Mouse (Mus musculus): ENCODE measurements around the gene Chsy1. TPM values are rescaled to one million over a fixed set of nuclear protein-coding genes. Genes with fewer than 3 reads are reported as not detected.
A peak's percentile ranks its signal among the peaks of the same experiment; 100 is the strongest.

Gene Chsy1
- polyA plus RNA-seq, 1 experiment from 2014 or later = 29.0 TPM

- TF ChIP-seq CTCF (IDR thresholded peaks at IDR 0.05; ENCODE audit: low read depth) = no peak
- Histone ChIP-seq H3K9ac (no peak overlapping the region), H3K4me2 (no peak overlapping the region), H3K27me3 (ENCODE audit: insufficient read depth, low read length) (no peaks in the 10 kb centered on the region), H3K27ac (ENCODE audit: low read depth) (no peak overlapping the region), H3K36me3 (ENCODE audit: insufficient read depth) (peaks cover 35% of the 10 kb centered on the region), H3K4me3 (ENCODE audit: low read depth, low read length) (no peak overlapping the region), H3K4me1 (ENCODE audit: insufficient read depth) (no peaks in the 10 kb centered on the region), H3K9me3 (ENCODE audit: low read depth, low read length) (no peaks in the 10 kb centered on the region)
- ATAC-seq (ENCODE audit: insufficient read depth) (no peak), DNase-seq (no peak)
- 60% methylated on average over 5 of the region's 5 CpGs for WGBS
Measured at GRCm38 (mm10) chr7:66094141-66094540, 15.2 kb upstream of the Chsy1 start.

GRCm38 (mm10) chr7:66098803-66099202 lies 10.5 kb upstream of the Chsy1 start:
- WGBS = 70% methylated on average over 7 of the region's 7 CpGs
- no peak for ATAC-seq (ENCODE audit: insufficient read depth)

GRCm38 (mm10) chr7:66101866-66102265 lies 7.4 kb upstream of the Chsy1 start:
- Histone ChIP-seq H3K9me3 (ENCODE audit: low read depth, low read length) (no peaks in the 10 kb centered on the region), H3K27ac (ENCODE audit: low read depth) (no peak overlapping the region), H3K4me2 (no peak overlapping the region), H3K4me3 (ENCODE audit: low read depth, low read length) (no peak overlapping the region), H3K36me3 (ENCODE audit: insufficient read depth) (no peaks in the 10 kb centered on the region), H3K9ac (no peak overlapping the region), H3K4me1 (ENCODE audit: insufficient read depth) (0 out of 2 replicates have a peak, but pooled peaks cover 10% of the 10 kb centered on the region), H3K27me3 (ENCODE audit: insufficient read depth, low read length) (no peaks in the 10 kb centered on the region)
- TF ChIP-seq CTCF (IDR thresholded peaks at IDR 0.05; ENCODE audit: low read depth) = peak; percentile 73
- ATAC-seq (ENCODE audit: insufficient read depth) (no peak), DNase-seq (peak; percentile 86)
- WGBS = 3% methylated on average over 4 of the region's 4 CpGs

More at GRCm38 (mm10) chr7:66098803-66099202, 10.5 kb upstream of the Chsy1 start:
- no peak for DNase-seq
- no peaks in the 10 kb centered on the region for H3K9me3 ChIP-seq (ENCODE audit: low read depth, low read length)
- no peak for TF ChIP-seq CTCF (IDR thresholded peaks at IDR 0.05; ENCODE audit: low read depth)
- H3K27me3 ChIP-seq (ENCODE audit: insufficient read depth, low read length) = no peaks in the 10 kb centered on the region
- H3K9ac ChIP-seq = no peak overlapping the region
- no peak overlapping the region for H3K4me3 ChIP-seq (ENCODE audit: low read depth, low read length)
- no peak overlapping the region for H3K27ac ChIP-seq (ENCODE audit: low read depth)
- no peak overlapping the region for H3K4me2 ChIP-seq
- H3K36me3 ChIP-seq (ENCODE audit: insufficient read depth) = no peaks in the 10 kb centered on the region
- no peaks in the 10 kb centered on the region for H3K4me1 ChIP-seq (ENCODE audit: insufficient read depth)

DNA sequence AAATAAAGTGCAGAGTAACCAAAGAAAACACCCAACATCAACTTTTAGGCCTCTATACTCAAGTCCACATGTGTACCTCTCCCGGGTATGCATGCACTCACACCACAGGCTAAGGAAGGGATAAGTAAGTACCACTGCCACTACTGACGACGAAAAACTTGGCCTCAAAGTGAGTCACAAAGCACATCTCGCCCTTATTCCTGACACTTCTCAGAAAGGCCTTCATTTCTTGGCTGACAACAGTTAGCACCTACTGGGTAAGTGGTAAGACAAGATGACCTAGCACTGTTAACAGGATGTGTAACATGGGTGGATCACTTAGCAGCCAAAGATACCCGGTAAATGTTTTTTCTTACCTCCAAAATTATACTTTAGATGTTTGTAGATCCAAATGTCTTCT lies 4.8 kb upstream of the Chsy1 start:
- no peak overlapping the region for H3K27ac ChIP-seq (ENCODE audit: low read depth)
- no peak for TF ChIP-seq CTCF (IDR thresholded peaks at IDR 0.05; ENCODE audit: low read depth)
- H3K4me3 ChIP-seq (ENCODE audit: low read depth, low read length) = no peak overlapping the region
- ATAC-seq (ENCODE audit: insufficient read depth) = no peak
- H3K36me3 ChIP-seq (ENCODE audit: insufficient read depth) = no peaks in the 10 kb centered on the region
- H3K9me3 ChIP-seq (ENCODE audit: low read depth, low read length) = no peaks in the 10 kb centered on the region
- 79% methylated on average over 5 of the region's 5 CpGs for WGBS
- H3K4me2 ChIP-seq = no peak overlapping the region
- H3K9ac ChIP-seq = no peak overlapping the region
- no peaks in the 10 kb centered on the region for H3K27me3 ChIP-seq (ENCODE audit: insufficient read depth, low read length)
- 0 out of 2 replicates have a peak, but pooled peaks cover 10% of the 10 kb centered on the region for H3K4me1 ChIP-seq (ENCODE audit: insufficient read depth)
- no peak for DNase-seq

- DNase-seq (peak; percentile 60), ATAC-seq (ENCODE audit: insufficient read depth) (no peak)
- Histone ChIP-seq H3K4me3 (ENCODE audit: low read depth, low read length) (no peak overlapping the region), H3K36me3 (ENCODE audit: insufficient read depth) (no peaks in the 10 kb centered on the region), H3K4me2 (no peak overlapping the region), H3K9me3 (ENCODE audit: low read depth, low read length) (no peaks in the 10 kb centered on the region), H3K27me3 (ENCODE audit: insufficient read depth, low read length) (no peaks in the 10 kb centered on the region), H3K4me1 (ENCODE audit: insufficient read depth) (0 out of 2 replicates have a peak, but pooled peaks cover 11% of the 10 kb centered on the region), H3K9ac (no peak overlapping the region), H3K27ac (ENCODE audit: low read depth) (no peak overlapping the region)
- TF ChIP-seq CTCF (IDR thresholded peaks at IDR 0.05; ENCODE audit: low read depth) = no peak
- WGBS = 27% methylated on average over 4 of the region's 4 CpGs
Measured at GRCm38 (mm10) chr7:66105771-66106170, 3.5 kb upstream of the Chsy1 start.

- ATAC-seq (ENCODE audit: insufficient read depth) (no peak), DNase-seq (peak; percentile 61)
- Histone ChIP-seq H3K27ac (ENCODE audit: low read depth) (no peak overlapping the region), H3K36me3 (ENCODE audit: insufficient read depth) (no peaks in the 10 kb centered on the region), H3K27me3 (ENCODE audit: insufficient read depth, low read length) (no peaks in the 10 kb centered on the region), H3K9ac (no peak overlapping the region), H3K9me3 (ENCODE audit: low read depth, low read length) (no peaks in the 10 kb centered on the region), H3K4me2 (peak overlapping the region; percentile 18; the same call in 1 of the 2 replicates), H3K4me1 (ENCODE audit: insufficient read depth) (peaks cover 16% of the 10 kb centered on the region), H3K4me3 (ENCODE audit: low read depth, low read length) (no peak overlapping the region)
- no peak for TF ChIP-seq CTCF (IDR thresholded peaks at IDR 0.05; ENCODE audit: low read depth)
- 52% methylated on average over 7 of the region's 7 CpGs for WGBS
Measured at GRCm38 (mm10) chr7:66106581-66107056, 2.7 kb upstream of the Chsy1 start.

DNA sequence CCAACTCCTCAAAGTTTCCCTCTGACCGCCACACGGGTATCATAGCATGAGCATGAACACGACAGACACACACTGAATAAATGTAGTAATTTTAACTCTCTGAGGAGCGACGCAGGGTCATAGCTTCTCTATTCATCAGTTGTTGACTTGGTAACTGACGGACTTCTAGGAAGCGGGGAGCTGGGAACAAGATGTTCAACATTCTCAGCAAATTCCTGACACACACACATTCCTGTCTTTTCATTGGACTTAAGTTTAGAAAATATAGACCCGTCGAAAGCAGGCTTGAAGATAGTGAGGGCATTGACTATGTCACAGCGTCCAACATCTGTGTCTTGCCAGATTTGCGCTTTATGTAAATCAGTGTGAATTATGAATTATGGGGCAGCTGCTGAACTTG lies 2.1 kb upstream of the Chsy1 start:
- H3K9me3 ChIP-seq (ENCODE audit: low read depth, low read length) = no peaks in the 10 kb centered on the region
- TF ChIP-seq CTCF (IDR thresholded peaks at IDR 0.05; ENCODE audit: low read depth) = no peak
- H3K4me1 ChIP-seq (ENCODE audit: insufficient read depth) = peaks cover 21% of the 10 kb centered on the region
- ATAC-seq (ENCODE audit: insufficient read depth) = no peak
- H3K4me3 ChIP-seq (ENCODE audit: low read depth, low read length) = no peak overlapping the region
- DNase-seq = no peak
- no peak overlapping the region for H3K9ac ChIP-seq
- H3K4me2 ChIP-seq = no peak overlapping the region
- no peaks in the 10 kb centered on the region for H3K36me3 ChIP-seq (ENCODE audit: insufficient read depth)
- H3K27me3 ChIP-seq (ENCODE audit: insufficient read depth, low read length) = no peaks in the 10 kb centered on the region
- no peak overlapping the region for H3K27ac ChIP-seq (ENCODE audit: low read depth)
- WGBS = 52% methylated on average over 11 of the region's 11 CpGs
